Mouse (Mus musculus): ENCODE data around the gene Rassf8.

Rassf8 gene

DNA sequence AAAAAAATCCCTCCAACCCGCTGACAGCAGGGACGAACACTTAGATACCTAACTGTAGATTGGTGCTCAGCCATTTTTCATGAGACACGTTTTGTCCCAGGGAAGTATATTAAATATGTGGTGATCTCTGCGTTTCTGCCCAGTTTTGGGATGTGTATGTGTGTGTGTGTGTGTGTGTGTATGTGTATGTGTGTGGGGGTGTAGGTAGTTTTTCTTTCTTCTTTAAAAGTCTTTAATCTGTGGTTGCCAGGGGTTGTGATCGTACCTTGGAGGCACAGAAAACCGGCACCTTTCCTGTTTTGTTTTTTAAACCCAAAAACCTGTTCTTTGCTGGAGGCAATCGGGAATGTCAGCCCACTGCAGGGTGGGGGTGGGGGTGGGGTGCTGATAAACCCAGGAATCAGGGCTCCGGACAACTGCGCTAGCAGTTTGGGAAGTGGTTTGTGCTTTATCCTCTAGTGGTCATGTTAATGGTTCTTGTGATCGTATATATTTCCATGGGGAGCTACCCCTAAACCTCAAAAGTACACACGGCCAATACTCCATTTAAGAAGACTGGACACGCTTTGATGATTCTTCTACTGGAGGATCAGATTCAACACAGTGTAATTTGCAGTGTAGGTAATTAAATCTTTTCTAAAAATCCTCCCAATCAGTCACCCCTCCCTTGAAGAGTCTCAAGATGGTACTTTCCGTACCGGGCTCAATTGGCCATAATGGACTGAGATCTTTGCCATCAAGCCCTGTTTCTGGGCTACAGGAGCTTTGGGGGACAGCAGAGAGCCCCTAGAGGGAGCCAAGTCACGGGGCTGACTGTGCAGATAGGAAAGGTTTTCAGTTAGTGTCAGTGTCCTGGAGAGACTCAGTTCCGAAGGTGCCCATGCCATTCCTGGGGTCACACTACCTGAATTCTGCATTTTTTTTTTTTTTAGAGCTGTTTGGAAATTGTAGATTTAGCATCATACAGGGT is 1.4 kb downstream of the Rassf8 start:
- DNase-seq (ENCODE audit: low spot score) = peak; percentile 34

DNA sequence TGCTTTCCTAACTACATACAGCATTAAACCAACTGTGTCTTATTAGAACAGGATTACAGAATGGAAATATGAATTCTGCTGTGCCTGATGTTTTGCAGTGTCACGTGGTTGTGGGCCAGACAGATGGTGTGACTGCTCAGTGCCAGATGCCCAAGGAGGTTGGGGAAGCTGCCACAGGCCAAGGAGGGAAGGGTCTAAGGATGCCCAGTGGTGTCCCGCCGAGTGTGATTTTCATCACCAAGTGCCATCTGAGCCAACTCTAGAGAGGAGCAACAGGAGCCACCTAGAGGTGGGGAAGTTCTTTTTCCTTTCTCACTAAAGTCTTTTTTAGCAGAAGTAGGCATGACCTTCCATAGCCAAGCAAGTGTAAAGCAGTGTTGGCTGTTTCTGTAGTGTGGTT is 3.8 kb downstream of the Rassf8 start:
- DNase-seq (ENCODE audit: low spot score) = no peak

DNA sequence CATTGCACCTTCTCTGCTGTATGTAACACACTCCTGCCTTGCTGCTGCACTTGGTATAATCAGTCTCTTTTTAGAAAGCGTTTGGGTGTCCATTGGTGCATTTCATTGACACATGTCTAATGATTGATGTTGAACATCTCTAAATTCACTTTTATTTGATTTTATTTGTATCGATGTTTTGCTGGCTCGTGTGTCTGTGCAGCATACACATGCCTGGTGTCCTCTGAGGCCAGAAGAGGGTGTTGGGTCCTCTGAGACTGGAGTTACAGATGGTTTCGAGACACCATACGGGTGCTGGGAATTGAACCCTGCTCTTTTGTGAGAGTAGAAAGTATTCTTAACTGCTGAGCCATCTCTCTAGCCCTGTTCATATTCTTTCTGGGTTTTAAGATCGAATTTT is 6.7 kb downstream of the Rassf8 start:
- no peak for DNase-seq (ENCODE audit: low spot score)

DNA sequence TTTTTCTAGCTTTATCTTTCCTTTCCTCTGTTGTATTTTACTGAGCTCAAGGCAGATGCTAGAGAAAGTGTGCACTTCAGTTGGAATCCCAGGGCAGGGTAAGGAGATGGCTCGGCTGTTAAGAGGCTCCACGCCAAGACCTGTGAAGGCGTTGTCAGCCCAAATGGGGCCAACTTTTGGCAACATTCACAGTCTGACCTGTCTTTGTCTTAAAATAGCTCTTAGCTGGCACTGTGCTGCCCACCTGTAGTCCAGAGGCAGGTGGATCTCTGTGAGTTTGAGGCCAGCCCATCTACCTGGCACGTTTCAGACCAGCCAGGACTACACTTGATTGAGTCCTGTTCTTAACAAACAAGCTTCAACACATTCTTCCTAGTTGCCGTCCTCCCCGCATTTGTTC is 7.9 kb downstream of the Rassf8 start:
- no peak for DNase-seq (ENCODE audit: low spot score)

DNA sequence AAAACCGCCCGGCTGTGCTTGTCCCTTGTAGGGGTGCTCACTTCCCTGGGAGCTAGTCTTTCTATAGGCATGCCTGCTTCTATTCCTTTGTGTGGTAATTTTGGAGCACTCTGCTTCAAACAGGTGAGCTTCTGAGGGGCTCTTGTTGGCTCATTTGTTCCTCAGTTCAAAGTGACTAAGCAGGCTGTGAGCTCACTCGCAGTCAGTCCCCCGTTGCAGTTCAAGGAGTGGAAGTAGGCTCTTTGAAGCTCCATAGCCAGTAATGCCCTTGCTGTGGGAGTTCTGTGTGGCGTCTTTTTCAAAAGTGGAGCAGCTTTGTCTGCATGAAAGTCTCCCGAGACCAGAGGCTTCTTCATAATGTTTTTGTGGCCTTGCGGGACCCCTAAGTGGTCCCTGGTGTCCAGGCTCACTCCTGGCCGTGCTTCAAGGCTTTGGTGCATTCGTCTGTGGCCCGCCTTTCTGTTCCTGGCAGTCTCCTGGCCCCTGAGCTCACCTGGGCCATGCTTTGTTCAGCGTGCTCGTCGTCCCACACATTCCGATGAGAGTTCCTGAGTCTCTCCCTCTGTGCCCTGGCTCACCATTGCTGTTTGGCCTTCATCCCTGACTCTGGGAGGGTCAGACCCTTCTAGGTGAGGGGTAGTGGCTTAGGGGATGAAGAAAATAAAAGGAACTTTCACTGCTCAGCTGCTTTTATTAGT is 9.5 kb downstream of the Rassf8 start:
- no peak for DNase-seq (ENCODE audit: low spot score)

DNA sequence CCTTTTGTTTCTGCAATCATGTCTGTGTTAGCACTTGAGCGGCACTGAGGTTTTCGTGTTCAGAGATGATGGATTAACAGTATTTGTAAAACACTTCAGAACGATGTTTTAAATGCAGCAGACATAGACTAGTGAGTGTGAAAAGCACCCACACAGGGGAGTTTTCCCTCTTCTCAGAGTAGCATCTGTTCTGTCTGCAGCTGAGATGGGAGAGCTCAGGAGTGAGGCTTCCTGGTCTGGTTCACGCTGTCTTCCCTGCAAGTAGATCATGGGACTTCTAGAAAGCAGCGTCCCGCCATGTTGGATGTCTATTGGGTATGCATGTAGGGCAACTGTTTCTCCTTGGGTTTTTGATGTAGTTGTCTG is 10.1 kb downstream of the Rassf8 start:
- DNase-seq (ENCODE audit: low spot score) = no peak

DNA sequence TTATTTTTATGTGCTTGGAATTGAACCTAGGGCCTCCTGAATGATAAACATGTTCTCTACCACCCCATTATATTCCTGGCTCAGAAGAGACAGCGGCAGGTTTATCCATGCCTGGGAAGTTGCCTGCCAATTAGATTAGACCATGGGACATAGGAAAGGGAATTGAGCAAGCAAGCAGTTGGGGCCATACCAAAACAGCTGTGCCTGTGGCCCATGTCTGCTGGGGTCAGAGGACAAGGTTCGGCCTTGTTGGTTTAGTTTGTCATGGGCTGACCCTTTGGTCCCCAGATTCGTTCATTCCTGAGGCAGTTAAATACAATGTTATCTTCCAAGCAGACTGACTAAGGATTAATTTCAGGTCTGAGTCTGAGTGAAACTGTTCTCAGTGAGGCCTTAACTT is 10.8 kb downstream of the Rassf8 start:
- DNase-seq (ENCODE audit: low spot score) = no peak

DNA sequence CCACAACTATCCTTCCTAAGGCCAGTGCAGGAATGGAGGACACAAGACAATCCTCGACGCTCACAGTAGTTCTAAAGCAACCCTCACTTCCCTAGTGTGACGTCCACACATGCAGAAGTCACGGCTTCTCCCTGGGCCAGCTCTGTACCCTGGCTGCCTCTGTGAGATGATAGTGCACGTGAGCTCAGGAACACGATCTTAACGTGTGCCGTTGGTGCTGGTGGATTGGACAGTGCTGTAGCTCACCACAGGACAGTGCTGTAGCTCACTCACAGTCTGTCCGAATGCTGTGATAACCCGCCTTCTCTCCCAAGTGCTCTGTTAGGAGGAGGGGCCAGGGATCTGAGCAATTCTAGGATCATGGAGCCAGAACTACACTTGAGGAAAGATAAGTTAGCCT is 12.1 kb downstream of the Rassf8 start:
- DNase-seq (ENCODE audit: low spot score) = no peak

DNA sequence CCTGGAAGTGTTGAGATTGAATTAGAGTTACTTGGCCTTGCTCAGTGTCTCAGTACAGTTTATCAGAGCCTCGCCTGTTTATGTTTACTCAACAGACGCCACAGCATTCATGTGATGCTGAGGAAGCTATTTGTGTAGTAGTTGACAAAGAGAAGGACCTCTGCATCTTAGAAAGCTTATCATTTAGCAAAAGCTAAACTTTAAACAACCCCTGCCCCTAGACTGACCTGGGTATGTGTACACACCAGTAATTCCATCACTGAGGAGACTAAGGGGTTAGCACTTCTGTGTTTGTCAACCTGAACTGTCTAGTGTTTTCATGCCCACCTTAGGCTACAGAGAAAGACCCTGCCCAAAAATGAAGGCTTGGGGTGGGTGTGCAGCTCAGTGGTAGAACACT is 12.9 kb downstream of the Rassf8 start:
- DNase-seq (ENCODE audit: low spot score) = no peak

DNA sequence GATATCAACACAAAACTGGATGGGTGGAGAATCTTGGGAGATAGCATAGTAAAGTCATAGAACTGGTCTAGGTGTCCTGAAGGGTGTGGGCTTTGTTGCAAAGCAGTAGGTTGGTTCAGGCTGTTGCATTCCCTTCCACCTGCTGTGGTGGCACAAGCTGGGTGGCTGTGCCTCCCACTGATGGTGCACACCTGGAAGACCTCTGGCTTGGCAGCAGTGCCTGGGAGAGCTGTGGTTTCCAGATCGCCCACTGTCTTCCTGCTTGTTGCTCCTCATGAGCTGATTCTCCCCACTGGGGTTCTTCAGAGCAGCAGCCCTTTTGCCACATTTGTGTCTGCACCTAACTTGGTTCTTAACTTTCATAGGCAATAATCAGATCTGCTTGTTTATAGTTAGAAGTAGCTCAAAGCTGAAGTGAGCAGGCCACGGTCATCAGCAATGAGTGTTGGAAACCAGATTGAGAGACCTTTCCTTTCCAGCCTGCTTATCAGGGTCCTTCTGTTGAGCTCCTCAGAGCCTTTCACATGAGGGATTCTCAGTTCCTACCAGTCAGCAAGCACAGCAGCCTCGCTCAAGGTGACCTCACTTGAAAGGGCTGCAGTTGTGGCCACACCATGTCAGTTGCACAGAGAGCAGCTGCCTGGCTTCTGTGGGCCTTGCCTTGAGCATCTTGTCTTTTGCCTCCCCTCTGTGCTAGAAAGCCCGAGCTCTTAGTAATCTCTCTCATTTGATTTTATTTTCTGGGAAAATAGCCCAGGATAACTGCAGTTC is 13.9 kb downstream of the Rassf8 start:
- DNase-seq (ENCODE audit: low spot score) = no peak

DNA sequence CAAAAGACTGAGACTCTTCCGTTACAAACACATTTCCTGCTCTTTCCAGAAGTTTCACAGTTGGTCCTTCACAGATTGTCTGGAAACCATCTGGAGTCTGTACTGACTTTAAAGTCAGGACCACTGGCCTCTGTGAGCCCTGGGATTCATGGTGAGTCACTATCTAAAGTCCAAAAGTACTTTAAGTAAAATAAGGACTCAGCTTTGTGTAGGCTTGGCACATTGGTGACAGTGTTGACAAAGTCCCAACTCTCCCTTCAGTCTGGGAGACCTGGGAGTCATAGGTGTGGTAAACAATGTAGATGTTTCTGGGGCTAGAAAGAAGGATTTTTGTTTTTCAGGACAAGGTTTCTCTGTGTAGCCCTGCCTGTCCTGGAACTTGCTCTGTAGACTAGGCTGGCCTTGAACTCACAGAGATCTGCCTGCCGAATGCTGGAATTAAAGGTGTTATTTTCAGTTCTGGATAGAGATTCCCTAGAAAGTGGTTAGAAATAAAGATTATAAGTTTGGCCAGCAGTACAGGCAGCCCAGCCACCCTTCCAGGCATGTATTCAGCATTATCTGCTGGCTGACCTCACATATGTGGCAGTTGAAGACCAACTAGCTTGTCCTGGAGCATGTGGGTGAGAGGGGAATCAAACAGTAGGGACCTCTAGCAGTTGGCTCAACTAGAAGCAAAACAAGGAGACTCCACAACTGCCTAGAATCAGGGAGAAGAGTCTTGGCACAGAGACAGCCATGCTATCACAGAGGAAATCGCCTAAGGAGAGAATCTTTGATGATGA is 14.8 kb downstream of the Rassf8 start:
- DNase-seq (ENCODE audit: low spot score) = no peak

DNA sequence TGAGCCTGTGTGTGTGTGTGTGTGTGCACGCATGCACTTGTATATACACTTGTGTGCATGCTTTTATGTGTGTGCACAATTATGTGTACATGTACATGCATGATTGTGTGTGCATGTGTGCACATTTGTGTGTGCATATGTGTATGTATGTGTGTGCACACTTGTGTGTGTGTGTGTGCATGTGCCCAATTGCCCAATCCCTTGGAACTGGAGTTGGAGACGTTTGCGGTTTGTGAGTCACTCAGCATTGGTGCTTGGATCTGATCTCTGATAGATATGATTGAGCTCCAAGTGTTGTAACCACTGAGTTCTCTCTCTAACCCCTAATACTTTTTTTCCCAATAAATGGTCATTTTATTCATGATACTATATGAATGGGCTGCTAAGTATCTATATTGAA is 15.5 kb downstream of the Rassf8 start:
- DNase-seq (ENCODE audit: low spot score) = no peak

DNA sequence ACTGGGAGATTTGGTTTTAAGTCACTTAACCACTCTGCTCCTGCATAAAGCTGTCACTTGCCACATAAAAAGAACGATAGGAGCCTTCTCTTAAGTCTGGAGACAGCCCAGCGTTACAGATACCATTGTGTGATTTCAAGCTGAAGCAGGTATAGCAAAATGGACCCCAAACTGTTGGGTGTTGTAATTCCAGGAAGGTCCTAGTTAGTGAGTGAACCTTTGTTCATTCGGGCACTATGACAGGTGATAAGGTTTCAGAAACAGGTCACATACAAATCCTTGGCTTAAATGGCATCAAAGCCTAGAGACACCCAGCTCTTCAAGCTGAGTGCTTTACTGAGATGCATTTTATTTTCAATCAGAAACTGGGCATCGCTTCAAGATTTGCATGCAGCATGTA is 16.5 kb downstream of the Rassf8 start:
- no peak for DNase-seq (ENCODE audit: low spot score)

DNA sequence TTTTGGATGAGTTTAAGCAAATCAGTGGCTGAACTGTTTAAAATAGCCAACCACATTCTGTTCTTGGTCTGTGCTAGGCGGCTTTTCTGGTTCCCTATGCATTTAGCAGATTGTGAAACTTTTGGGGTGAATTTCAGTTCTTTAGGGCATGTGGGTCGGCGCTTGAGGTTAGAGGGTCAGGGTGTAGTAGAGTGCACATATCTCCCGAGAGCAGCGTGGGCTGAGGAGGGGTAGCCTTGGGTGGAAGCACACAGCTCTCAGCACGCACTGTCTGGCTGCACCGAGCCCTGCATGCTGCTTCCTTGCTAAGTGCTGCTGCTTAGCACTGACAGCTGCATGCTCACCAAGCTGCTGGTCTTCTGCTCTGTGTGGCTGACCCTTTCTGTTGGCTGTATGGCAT is 18.5 kb downstream of the Rassf8 start:
- no peak for DNase-seq (ENCODE audit: low spot score)

DNA sequence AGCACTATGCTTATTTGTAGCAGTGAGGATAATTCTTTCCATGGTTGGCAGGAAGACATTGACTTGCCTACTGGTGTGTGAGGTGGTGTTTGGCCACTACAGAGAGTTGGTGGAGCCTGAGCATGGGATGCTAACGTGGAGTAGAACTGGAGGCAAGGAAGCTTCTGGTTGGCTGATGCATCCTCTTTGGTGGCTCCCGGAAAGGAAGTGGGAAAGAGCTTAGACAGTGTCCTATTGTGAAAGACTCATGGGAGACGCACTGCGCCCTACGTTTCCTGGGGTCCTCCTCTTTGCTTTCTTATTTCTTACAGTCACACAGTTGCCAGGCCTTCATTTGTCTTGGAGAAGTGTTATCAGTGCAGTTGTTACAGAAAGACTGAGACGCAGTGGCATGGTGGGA is 20.4 kb downstream of the Rassf8 start:
- no peak for DNase-seq (ENCODE audit: low spot score)

DNA sequence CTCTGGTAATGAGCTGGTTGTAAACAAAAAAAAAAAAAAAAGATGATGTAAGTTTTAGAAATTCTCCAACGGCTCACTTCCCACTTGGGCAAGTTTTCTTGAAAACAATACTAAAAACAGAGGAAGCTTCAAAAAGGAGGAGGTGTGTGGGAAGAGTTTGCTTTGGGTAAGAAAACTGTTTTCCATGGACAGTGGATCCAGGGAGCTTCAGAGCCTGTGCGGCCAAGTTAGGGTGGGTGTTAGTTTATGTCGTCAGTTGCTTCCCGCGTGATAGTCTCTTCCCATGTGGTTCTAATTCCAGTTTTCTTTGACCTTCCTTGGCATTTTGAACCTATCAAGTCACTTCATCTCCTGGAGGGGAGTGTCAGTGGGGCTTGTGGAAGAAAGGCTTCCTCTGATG is 21.1 kb downstream of the Rassf8 start:
- DNase-seq (ENCODE audit: low spot score) = no peak

DNA sequence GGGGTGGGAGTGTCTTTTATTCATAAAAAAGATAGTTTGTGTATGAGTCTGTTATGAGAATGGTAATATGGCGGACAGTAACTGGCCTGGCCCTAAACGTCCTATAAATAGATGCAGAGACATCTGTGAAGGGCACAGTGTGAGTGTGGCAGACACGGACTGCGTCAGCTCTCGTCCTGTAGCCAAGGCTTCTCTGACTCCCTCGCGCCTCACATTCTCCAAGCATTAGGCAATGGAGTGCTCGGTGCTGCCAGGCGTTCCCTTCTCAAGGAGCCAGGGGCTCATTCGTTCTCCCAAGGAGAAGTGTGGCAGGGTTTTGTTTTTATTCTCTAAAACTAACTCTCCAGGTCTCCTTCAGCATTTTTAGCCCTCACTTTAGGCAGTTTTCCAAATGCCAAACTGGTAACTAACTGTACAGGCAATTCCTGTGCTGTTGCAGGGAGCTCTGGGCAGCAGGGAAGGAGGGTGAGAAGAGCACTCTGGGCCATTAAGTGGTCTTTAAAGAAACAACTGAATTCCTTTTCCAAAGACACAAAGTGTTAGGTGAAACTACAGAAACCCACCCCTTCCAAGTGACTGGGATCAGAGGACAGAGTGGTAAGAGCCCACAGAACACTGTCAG is 22.2 kb downstream of the Rassf8 start:
- peak; percentile 48 for DNase-seq (ENCODE audit: low spot score)

DNA sequence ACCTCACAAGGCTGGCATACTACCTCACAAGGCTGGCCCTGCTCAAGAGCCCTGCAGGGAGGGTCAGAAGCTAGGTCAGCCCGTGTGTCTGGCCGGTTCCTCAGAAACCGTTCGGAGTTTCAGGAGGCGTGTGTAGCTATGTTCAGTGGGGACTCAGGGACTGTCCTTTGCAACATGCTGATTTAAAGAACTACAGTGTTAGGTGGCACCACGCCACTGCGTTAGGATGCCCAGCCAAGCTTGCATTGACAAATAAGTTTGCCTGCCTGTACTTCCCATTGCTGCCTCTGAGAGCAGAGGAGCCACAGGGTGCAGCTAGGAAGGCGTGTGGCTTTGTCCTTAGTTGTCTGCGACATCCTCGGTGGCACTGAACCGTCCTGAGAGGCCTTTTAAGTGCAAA is 23.3 kb downstream of the Rassf8 start:
- no peak for DNase-seq (ENCODE audit: low spot score)

DNA sequence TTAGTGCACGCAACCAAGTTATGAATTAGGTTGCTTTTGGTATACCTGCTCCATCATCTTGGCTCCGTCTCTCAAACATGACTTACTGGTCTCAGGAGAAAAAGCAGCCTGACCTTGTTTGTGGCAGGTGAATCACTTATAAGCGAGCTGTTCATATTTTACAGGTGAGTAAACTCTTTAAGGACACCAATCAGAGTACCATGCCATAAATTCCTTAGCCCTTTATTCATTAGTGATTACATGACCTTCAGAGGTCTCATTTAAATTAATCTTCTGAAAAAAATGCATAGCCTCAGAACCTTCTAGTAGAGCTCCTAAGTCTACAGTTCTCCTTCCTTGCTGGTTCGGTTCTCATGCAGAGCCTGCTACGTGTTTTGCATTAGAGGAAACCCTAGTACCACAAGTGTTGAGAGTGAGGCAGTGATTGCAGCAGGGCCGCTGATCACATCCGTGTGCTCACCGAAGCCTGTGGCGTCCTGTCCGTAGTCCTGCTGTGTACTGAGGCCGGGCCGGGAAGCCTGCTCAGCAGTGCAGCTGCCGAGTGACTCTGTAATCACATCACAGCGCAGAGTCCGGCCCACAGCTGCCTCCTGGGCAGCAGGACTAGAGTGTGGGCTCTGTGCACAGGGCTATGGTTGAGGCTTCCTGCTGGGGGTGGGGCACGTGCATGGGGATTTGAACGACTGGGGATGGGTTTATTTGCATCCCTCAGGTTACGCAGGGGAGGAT is 23.9 kb downstream of the Rassf8 start:
- peak; percentile 21 for DNase-seq (ENCODE audit: low spot score)

DNA sequence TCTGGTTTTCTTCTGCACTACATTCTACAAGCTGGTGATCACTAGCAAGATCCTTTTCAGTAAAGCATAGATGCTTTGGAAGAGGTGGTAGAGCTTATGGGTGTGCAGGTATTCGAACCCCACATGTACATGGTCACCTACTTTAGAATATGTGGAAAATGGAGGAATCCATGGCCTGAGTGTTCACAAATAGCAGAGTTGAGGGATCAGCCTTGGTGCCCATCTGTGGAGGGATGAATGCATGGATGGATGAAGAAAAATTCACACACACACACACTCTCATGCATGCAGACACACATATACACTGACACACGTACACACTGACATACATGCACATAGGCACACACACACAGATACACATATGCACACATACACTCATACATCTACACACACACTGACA is 27.9 kb downstream of the Rassf8 start:
- DNase-seq (ENCODE audit: low spot score) = no peak

DNA sequence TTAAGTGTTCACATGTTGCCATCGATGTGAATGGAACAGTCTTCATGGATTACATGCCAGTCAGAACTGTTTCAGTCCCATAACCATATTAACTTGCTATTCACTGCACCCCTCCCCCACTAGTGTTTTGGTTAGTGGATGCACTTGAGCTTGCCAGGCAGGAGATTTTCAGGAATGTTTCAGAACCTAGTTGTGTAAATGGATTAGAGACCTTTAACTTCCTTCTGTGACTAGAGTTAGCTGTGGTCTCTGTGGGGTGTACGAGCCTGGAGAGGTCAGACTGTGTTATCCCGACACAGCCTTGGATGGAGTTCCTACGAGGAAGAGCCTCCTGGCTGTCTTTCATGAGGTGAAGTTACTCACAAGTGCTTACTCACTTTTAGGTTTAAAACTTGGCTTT is 29.7 kb downstream of the Rassf8 start:
- DNase-seq (ENCODE audit: low spot score) = no peak
